8 mouse cellular contexts compared by ENCODE assay signal in the genomic region with DNA sequence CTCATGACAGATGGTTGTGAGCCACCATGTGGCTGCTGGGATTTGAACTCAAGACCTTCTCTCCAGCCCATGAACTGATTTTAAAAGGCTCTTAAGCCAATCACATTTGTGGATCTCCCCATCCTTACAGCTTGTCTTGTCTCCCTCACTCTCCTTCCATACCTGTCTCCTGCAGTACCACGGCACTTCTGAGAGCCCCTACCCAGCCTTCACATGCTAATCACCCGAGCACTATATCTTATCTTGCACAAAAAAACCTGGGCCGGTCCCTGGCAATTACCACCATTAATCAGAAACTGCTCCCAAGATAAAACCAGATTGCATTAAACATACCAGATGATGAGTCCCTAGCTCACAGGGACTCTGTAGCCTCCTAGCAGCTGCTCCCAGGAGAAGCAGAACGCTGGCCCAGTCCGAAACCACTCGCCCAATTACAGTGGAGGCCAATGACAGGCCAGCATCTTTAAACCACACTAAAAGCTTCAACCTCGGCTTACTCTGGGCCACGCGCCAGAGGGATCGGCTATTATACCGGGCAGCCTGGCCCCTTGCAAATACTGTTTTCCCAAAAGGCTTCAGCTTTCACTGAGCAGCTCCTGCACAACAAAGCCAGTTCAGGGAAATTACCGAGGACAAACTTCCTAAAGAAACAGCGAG.
DNase-seq lines count a peak whose midpoint lies in the region; ATAC-seq lines count a peak whose summit lies in the region.

No protein-coding gene starts in this region.

- peak; percentile 85 for DNase-seq in NIH3T3 (ENCODE audit: low read depth)
- DNase-seq in cerebellum, adult 8-10 months, result peak; percentile 36
- DNase-seq in frontal cortex, postnatal 10 days (ENCODE audit: low spot score in 2 of 2), result peak; percentile 53 to 67
- peak; percentile 18 for DNase-seq in hindbrain, embryonic 10.5 days (ENCODE audit: low spot score)
- peak; percentile 70 to 76 for DNase-seq in layer of hippocampus, adult 8-10 months (ENCODE audit: low spot score in 2 of 2)
- peak; percentile 74 for DNase-seq in urinary bladder, postnatal 14 days (ENCODE audit: low spot score)

- H3K4me1 ChIP-seq in hindbrain, embryonic 10.5 days (replicated peaks), result peaks cover 26% of the 10 kb centered on the region
- peaks cover 15% of the 10 kb centered on the region for H3K4me1 ChIP-seq in midbrain, embryonic 12.5 days

- no peak overlapping the region for H3K27ac ChIP-seq in hindbrain, embryonic 10.5 days
- H3K27ac ChIP-seq in midbrain, embryonic 12.5 days (replicated peaks), result peak overlapping the region; percentile 61

- peak; percentile 88 for ATAC-seq in midbrain, embryonic 12.5 days (ENCODE audit: low FRiP score, low read depth)
- ATAC-seq in megakaryocyte, adult 5-6 weeks (ENCODE audit: poor library complexity, severe bottlenecking), result no peak

- peak overlapping the region; percentile 19; the same call in 1 of the 2 replicates for H3K4me2 ChIP-seq in midbrain, embryonic 12.5 days (replicated peaks)

- H3K36me3 ChIP-seq in hindbrain, embryonic 10.5 days, result no peaks in the 10 kb centered on the region
- no peaks in the 10 kb centered on the region for H3K36me3 ChIP-seq in midbrain, embryonic 12.5 days

- WGBS in hindbrain, embryonic 10.5 days, result 43% methylated on average over 13 of the region's 13 CpGs
- WGBS in midbrain, embryonic 12.5 days, result 30% methylated on average over 13 of the region's 13 CpGs

- H3K4me3 ChIP-seq in hindbrain, embryonic 10.5 days, result no peak overlapping the region
- no peak overlapping the region for H3K4me3 ChIP-seq in midbrain, embryonic 12.5 days

- no peak overlapping the region for H3K9ac ChIP-seq in midbrain, embryonic 12.5 days (replicated peaks)

- no peaks in the 10 kb centered on the region for H3K9me3 ChIP-seq in hindbrain, embryonic 10.5 days
- no peaks in the 10 kb centered on the region for H3K9me3 ChIP-seq in midbrain, embryonic 12.5 days

- H3K27me3 ChIP-seq in hindbrain, embryonic 10.5 days (ENCODE audit: insufficient read depth, poor library complexity, severe bottlenecking), result no peaks in the 10 kb centered on the region
- H3K27me3 ChIP-seq in midbrain, embryonic 12.5 days, result 0 out of 2 replicates have a peak, but pooled peaks cover 11% of the 10 kb centered on the region

Comparison
In these comparisons a context has a peak if more than half of its experiments do, and no peak if none do; other contexts are left out.
1. DNase-seq: peak in every context shown above with its lines; median percentile 85 in NIH3T3; 74 in urinary bladder, postnatal 14 days; 73 in layer of hippocampus, adult 8-10 months; 60 in frontal cortex, postnatal 10 days; 36 in cerebellum, adult 8-10 months; 18 in hindbrain, embryonic 10.5 days.